Mouse (Mus musculus): Measurements from ENCODE around the gene Iffo1. TPM values are rescaled to one million over a fixed set of nuclear protein-coding genes. Genes with fewer than 3 reads are reported as not detected.
A peak's percentile ranks its signal among the peaks of the same experiment; 100 is the strongest.

Gene Iffo1
- polyA plus RNA-seq, 1 experiment = 18.4 TPM

DNA sequence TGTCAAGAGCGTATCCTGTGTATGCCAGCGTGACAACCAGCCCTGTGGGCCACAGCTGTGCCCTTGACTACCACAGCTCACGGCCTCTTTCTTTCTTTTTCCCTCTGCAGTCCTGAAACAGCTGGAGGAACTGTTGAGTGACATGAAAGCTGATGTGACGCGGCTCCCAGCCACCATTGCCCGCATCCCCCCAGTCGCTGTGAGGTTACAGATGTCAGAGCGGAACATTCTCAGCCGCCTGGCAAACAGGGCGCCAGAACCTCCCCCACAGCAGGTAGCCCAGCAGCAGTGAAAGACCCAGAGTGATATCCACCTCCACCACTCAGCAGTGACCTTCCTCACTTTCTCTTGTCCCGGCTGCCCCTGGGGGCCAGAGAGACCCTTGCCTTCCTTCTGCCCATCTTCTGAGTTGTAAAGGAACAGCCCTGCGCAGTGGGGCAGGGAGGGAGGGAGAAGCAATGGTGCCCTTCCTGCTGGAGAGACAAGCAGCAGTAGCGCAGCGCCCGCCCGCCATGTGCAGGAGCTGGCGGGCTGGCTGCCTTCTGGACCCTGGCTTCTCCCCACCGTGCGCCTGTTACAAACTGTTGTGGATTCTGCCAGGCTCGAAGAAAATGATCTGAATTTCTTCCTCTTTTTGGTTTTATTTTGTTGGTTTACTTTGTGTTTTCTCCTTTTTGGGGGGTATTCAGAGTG, 15.2 kb upstream of the Iffo1 start:
- H3K79me3 ChIP-seq (ENCODE audit: low read depth) = peaks cover 28% of the 10 kb centered on the region
- H3K27me3 ChIP-seq (ENCODE audit: control insufficient read depth, insufficient read depth, insufficient read length) = no peaks in the 10 kb centered on the region
- peaks cover 70% of the 10 kb centered on the region for H3K36me3 ChIP-seq (ENCODE audit: control insufficient read depth, insufficient read depth)
- no peak for TF ChIP-seq USF1 (IDR thresholded peaks at IDR 0.05; ENCODE audit: low read depth)
- TF ChIP-seq CEBPB (IDR thresholded peaks at IDR 0.05; ENCODE audit: low read depth) = no peak
- TF ChIP-seq MYOG (IDR thresholded peaks at IDR 0.05; ENCODE audit: control insufficient read depth, extremely low read depth, insufficient read length) = no peak
- TF ChIP-seq CTCF (IDR thresholded peaks at IDR 0.05; ENCODE audit: control insufficient read depth, insufficient read depth, insufficient read length) = no peak
- no peak for TF ChIP-seq MYOD1 (IDR thresholded peaks at IDR 0.05; ENCODE audit: control insufficient read depth, insufficient read length, low read depth)
- no peak for TF ChIP-seq FOSL1 (IDR thresholded peaks at IDR 0.05; ENCODE audit: insufficient read depth, low read length, poor library complexity, severe bottlenecking)
- TF ChIP-seq MAX (IDR thresholded peaks at IDR 0.05) = no peak
- no peak overlapping the region for H3ac ChIP-seq (ENCODE audit: control insufficient read depth, insufficient read length, low read depth)
- no peak overlapping the region for H3K4me3 ChIP-seq (ENCODE audit: insufficient read depth, poor library complexity, severe bottlenecking)
- H3K79me2 ChIP-seq (ENCODE audit: control insufficient read depth, insufficient read depth) = peaks cover 32% of the 10 kb centered on the region

DNA sequence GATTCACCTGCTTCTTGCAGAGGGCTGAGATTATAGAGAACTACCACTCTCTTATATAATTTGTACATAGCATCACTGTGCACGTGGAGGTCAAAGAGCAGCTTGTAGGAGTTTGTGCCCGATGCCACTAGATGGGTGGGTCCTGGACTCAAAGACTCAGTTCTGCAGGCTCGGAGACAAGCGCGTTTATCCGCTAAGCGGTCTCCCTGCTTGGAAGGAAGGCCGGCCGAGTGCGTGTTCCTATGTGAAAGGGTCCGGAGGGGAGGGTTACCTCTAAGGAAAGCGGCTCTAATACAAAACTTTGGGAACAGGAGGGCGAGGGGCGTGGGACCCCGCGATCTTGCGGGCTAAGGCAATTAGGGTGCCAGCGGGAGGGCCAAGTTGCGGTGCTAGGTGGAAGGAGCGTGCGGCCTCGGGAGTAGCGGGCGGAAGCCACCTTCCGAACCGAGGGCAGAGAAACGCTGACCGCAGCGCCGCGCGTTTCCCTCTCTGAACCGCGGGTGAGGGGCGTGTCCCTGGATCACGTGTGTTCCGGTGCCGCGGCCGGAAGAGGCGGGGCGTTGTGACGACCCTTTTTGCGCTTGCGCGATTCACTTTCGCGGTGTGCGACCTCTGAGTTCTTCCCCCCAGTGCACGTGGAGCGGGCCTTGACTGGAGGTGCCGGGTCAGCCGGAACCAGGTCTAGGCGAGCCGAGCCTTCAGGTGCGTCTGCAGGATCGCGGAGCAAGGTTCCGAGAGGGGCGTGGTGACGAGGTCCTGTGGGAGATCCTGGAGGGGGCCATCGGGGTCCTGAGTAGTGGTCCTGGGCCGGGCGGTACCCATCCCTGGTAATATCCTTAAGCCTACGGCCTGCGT, 13.5 kb upstream of the Iffo1 start, which contains the start of gene Nop2:
Gene Nop2, plus strand, starts transcription at position 608 of the 855 bp plus-strand sequence.
- peaks cover 68% of the 10 kb centered on the region for H3K36me3 ChIP-seq (ENCODE audit: control insufficient read depth, insufficient read depth)
- H3K79me2 ChIP-seq (ENCODE audit: control insufficient read depth, insufficient read depth) = peaks cover 48% of the 10 kb centered on the region
- H3K4me3 ChIP-seq (ENCODE audit: insufficient read depth, poor library complexity, severe bottlenecking) = peak within 1 kb of the TSS; percentile 91
- H3ac ChIP-seq (ENCODE audit: control insufficient read depth, insufficient read length, low read depth) = peak within 1 kb of the TSS; percentile 88
- peaks cover 38% of the 10 kb centered on the region for H3K79me3 ChIP-seq (ENCODE audit: low read depth)
- peak; percentile 87 for TF ChIP-seq USF1 (IDR thresholded peaks at IDR 0.05; ENCODE audit: low read depth)
- no peak for TF ChIP-seq CEBPB (IDR thresholded peaks at IDR 0.05; ENCODE audit: low read depth)
- TF ChIP-seq MYOG (IDR thresholded peaks at IDR 0.05; ENCODE audit: control insufficient read depth, extremely low read depth, insufficient read length) = no peak
- no peak for TF ChIP-seq CTCF (IDR thresholded peaks at IDR 0.05; ENCODE audit: control insufficient read depth, insufficient read depth, insufficient read length)
- TF ChIP-seq MAX (IDR thresholded peaks at IDR 0.05) = peak; percentile 98
- TF ChIP-seq MYOD1 (IDR thresholded peaks at IDR 0.05; ENCODE audit: control insufficient read depth, insufficient read length, low read depth) = no peak
- no peak for TF ChIP-seq FOSL1 (IDR thresholded peaks at IDR 0.05; ENCODE audit: insufficient read depth, low read length, poor library complexity, severe bottlenecking)
- no peaks in the 10 kb centered on the region for H3K27me3 ChIP-seq (ENCODE audit: control insufficient read depth, insufficient read depth, insufficient read length)

DNA sequence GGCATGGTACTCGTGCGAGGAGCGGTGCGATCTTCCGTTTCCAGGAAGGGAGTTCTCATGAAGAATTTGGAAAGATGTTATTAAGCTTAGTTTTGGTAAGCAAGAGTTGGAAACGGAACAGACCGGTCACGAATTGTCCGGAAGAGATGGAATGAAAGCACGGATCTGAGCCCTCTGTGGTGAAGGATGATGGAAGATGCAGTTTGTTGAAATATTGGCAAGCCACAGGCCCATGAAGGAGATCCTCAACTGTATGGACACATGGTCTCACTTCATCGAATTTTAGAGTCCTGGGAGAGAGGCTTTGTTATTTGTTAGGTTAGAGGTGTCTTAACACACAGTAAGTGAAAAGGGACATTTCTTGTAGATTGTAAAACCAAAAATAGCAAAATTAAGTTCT, 12.6 kb upstream of the Iffo1 start:
- H3K27me3 ChIP-seq (ENCODE audit: control insufficient read depth, insufficient read depth, insufficient read length) = no peaks in the 10 kb centered on the region
- peaks cover 57% of the 10 kb centered on the region for H3K79me2 ChIP-seq (ENCODE audit: control insufficient read depth, insufficient read depth)
- H3K79me3 ChIP-seq (ENCODE audit: low read depth) = peaks cover 44% of the 10 kb centered on the region
- peak overlapping the region; percentile 88 for H3ac ChIP-seq (ENCODE audit: control insufficient read depth, insufficient read length, low read depth)
- H3K36me3 ChIP-seq (ENCODE audit: control insufficient read depth, insufficient read depth) = peaks cover 67% of the 10 kb centered on the region
- TF ChIP-seq CTCF (IDR thresholded peaks at IDR 0.05; ENCODE audit: control insufficient read depth, insufficient read depth, insufficient read length) (no peak), CEBPB (IDR thresholded peaks at IDR 0.05; ENCODE audit: low read depth) (no peak), MAX (IDR thresholded peaks at IDR 0.05) (no peak), MYOG (IDR thresholded peaks at IDR 0.05; ENCODE audit: control insufficient read depth, extremely low read depth, insufficient read length) (no peak), USF1 (IDR thresholded peaks at IDR 0.05; ENCODE audit: low read depth) (no peak), MYOD1 (IDR thresholded peaks at IDR 0.05; ENCODE audit: control insufficient read depth, insufficient read length, low read depth) (no peak), FOSL1 (IDR thresholded peaks at IDR 0.05; ENCODE audit: insufficient read depth, low read length, poor library complexity, severe bottlenecking) (no peak)
- H3K4me3 ChIP-seq (ENCODE audit: insufficient read depth, poor library complexity, severe bottlenecking) = peak overlapping the region; percentile 91

DNA sequence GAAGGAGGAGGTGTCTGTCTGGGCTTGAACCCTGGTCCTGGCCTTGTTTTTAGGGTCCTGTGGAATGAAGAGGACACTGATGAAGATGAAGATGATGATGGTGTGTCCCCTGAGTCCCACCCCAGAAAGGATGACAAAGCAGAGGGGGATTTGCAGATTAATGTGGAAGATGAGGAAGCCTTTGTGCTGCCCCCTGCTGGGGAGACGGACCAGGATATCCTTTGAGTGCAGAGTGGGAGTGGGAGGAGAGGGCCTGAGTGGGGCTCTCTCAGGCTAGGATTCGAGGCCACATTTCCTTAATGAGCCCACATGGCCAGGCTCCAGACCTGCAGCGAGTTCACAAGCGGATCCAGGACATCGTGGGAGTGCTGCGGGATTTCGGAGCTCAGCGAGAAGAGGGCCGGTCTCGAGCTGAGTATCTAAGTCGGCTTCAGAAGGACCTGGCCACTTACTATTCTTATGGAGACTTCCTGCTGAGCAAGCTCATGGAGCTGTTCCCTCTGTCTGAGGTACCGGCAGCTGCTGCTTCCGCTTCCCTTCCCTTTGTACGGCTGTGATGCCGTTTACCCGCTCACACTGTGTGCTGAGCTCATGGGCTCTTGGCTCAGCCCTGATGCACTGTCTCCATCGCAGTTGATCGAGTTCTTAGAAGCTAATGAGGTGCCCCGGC, 7.9 kb upstream of the Iffo1 start:
- Histone ChIP-seq H3K27me3 (ENCODE audit: control insufficient read depth, insufficient read depth, insufficient read length) (no peaks in the 10 kb centered on the region), H3K36me3 (ENCODE audit: control insufficient read depth, insufficient read depth) (peaks cover 79% of the 10 kb centered on the region), H3K4me3 (ENCODE audit: insufficient read depth, poor library complexity, severe bottlenecking) (no peak overlapping the region), H3ac (ENCODE audit: control insufficient read depth, insufficient read length, low read depth) (no peak overlapping the region), H3K79me2 (ENCODE audit: control insufficient read depth, insufficient read depth) (peaks cover 74% of the 10 kb centered on the region), H3K79me3 (ENCODE audit: low read depth) (peaks cover 40% of the 10 kb centered on the region)
- TF ChIP-seq MAX (IDR thresholded peaks at IDR 0.05) = no peak
- TF ChIP-seq FOSL1 (IDR thresholded peaks at IDR 0.05; ENCODE audit: insufficient read depth, low read length, poor library complexity, severe bottlenecking) = no peak
- TF ChIP-seq MYOG (IDR thresholded peaks at IDR 0.05; ENCODE audit: control insufficient read depth, extremely low read depth, insufficient read length) = no peak
- no peak for TF ChIP-seq MYOD1 (IDR thresholded peaks at IDR 0.05; ENCODE audit: control insufficient read depth, insufficient read length, low read depth)

DNA sequence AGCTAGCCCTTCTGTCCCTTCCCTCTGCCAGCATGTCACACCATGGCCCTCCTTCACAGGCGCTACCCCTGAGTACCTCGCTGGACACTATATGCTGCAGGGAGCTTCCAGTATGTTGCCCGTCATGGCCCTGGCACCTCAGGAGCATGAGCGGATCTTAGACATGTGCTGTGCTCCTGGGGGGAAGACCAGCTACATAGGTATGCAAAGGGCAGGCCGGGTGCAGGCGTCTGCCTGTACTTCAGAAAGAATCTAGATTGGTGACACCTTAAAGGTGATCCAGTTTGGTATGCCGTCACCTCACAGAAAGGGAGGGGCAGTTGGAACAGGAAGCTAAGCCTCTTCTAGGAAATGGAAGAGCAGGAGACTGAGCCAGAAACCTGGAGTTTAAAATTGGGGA, 5.3 kb upstream of the Iffo1 start:
- Histone ChIP-seq H3K79me3 (ENCODE audit: low read depth) (peaks cover 17% of the 10 kb centered on the region), H3K4me3 (ENCODE audit: insufficient read depth, poor library complexity, severe bottlenecking) (no peak overlapping the region), H3ac (ENCODE audit: control insufficient read depth, insufficient read length, low read depth) (no peak overlapping the region), H3K27me3 (ENCODE audit: control insufficient read depth, insufficient read depth, insufficient read length) (no peaks in the 10 kb centered on the region), H3K79me2 (ENCODE audit: control insufficient read depth, insufficient read depth) (peaks cover 48% of the 10 kb centered on the region), H3K36me3 (ENCODE audit: control insufficient read depth, insufficient read depth) (peaks cover 80% of the 10 kb centered on the region)
- no peak for TF ChIP-seq USF1 (IDR thresholded peaks at IDR 0.05; ENCODE audit: low read depth)
- no peak for TF ChIP-seq FOSL1 (IDR thresholded peaks at IDR 0.05; ENCODE audit: insufficient read depth, low read length, poor library complexity, severe bottlenecking)
- TF ChIP-seq MYOG (IDR thresholded peaks at IDR 0.05; ENCODE audit: control insufficient read depth, extremely low read depth, insufficient read length) = no peak
- TF ChIP-seq CTCF (IDR thresholded peaks at IDR 0.05; ENCODE audit: control insufficient read depth, insufficient read depth, insufficient read length) = no peak
- no peak for TF ChIP-seq MAX (IDR thresholded peaks at IDR 0.05)
- TF ChIP-seq MYOD1 (IDR thresholded peaks at IDR 0.05; ENCODE audit: control insufficient read depth, insufficient read length, low read depth) = no peak
- no peak for TF ChIP-seq CEBPB (IDR thresholded peaks at IDR 0.05; ENCODE audit: low read depth)
